15 mouse cellular contexts compared by ENCODE assay signal in the genomic region with DNA sequence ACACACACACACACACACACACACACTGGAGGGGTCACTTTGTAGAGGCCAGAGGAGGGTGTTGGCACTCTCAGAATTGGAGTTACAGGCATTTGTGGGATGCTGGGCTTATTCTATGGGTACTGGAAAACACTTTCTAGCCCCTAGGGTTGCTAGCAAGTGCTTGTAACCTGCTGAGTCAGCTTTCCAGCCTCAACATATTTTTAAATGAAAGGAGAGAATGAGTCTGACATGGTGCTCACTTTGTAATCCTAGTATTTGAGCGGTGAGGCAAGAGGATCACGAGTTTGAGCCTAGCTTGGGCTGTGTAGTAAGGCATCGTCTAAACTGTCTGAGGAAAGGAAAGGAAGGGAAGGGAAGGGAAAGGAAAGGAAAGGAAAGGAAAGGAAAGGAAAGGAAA. TPM values are rescaled to one million over a fixed set of nuclear protein-coding genes. Genes with fewer than 3 reads are reported as not detected.
"Had no signal": no experiment of that assay in that cellular context is flagged by ENCODE, and none has a peak within 500 bp of the region (broad histone marks: within the 10 kb centered on the region; RNA-seq: fewer than 3 reads in every experiment).

No protein-coding gene starts in this region.

- H3K4me3 ChIP-seq: kidney, embryonic 15.5 days; left cerebral cortex, adult 2 months; liver, embryonic 13.5 days; midbrain, embryonic 12.5 days; myocyte; neural tube, embryonic 13.5 days; stomach, embryonic 15.5 days had no signal

- H3K4me1 ChIP-seq: liver, embryonic 13.5 days; neural tube, embryonic 13.5 days; stomach, embryonic 15.5 days had no signal

- H3K27ac ChIP-seq: left cerebral cortex, adult 2 months; liver, embryonic 13.5 days; midbrain, embryonic 12.5 days; neural tube, embryonic 13.5 days; stomach, embryonic 15.5 days had no signal

- H3K9ac ChIP-seq: kidney, embryonic 15.5 days; liver, embryonic 13.5 days; midbrain, embryonic 12.5 days; neural tube, embryonic 13.5 days; stomach, embryonic 15.5 days had no signal

- H3K9me3 ChIP-seq: kidney, embryonic 15.5 days; liver, embryonic 13.5 days; midbrain, embryonic 12.5 days; neural tube, embryonic 13.5 days; stomach, embryonic 15.5 days had no signal

- H3K27me3 ChIP-seq: kidney, embryonic 15.5 days; midbrain, embryonic 12.5 days; neural tube, embryonic 13.5 days; stomach, embryonic 15.5 days had no signal

- ATAC-seq: midbrain, embryonic 16.5 days had no signal

- DNase-seq: layer of hippocampus, postnatal 36 days; liver, embryonic 13.5 days; lung, adult 2 months; retina, postnatal 1 day; right cerebral cortex, postnatal 25 days; spleen, adult 18-20 months; thymus, postnatal 4 days had no signal

- H3K36me3 ChIP-seq: kidney, embryonic 15.5 days; liver, embryonic 13.5 days; midbrain, embryonic 12.5 days; neural tube, embryonic 13.5 days; stomach, embryonic 15.5 days had no signal

- H3K4me2 ChIP-seq: kidney, embryonic 15.5 days; liver, embryonic 13.5 days; midbrain, embryonic 12.5 days; neural tube, embryonic 13.5 days; stomach, embryonic 15.5 days had no signal

RNA-seq across cellular contexts. Expression of a gene that starts 0.8 kb away (rescaled TPM):
- total RNA-seq: megakaryocyte-erythroid progenitor cell, adult 5-6 weeks had no signal
